Mouse (Mus musculus): ENCODE measurements around the gene Camk1d.
"Not testable (repeated sequence)": the region's sequence is repeated elsewhere in the genome, so short reads cannot be mapped to it uniquely, and the experiment has no call there.

Camk1d gene

DNA sequence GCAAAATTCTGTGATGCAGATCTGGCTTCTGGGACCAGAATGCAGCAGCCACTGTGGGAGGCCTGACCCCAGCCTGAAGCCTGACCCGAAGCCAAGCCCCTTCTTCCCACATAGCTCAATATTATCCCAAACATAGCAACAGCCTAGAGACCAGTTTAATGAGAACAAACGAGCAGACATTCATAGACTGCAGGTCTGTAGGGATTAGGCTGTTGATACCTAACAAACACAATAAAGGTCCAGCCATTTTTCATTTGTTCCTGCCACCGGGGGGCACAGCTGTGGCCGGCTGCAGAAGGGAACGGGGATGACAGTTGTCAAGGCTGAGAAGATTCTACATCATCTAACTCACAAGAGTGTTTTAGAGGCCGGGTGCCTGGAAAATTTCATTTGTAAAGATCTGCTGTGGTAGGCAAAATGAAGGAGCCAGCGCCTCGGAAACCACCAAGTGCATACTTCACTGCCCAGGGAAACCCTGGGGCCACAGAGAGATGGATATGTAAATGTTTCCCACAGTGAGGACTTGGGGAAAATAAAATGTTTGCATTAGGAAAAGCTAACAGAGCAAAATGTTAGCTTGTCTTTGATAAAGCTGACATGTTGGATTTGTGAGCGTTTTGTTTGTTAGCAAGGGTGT is 399.7 kb downstream of the Camk1d start:
- in situ Hi-C loops (cut with MboI; ENCODE audit: unreplicated experiment in 2 of 2) = no loop called here

DNA sequence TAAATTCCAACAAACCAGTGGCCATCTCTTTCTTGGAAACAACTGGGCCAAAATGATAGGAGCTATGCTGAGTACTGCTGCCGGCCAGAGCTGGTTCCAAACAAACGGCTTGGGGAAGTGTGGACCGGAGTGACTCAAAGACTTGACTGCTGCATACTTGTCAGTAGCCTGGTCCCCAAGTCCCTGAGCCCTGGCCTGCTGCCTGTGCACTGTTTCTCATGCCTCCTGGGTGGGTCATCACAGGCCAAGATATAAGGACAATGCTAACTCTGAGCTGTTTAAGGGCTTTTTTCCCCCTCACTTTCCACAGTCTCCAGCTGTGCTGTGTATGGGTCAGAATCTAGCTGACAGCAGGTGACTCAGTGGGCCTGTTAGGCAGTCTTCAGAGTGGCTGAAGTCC is 409.2 kb downstream of the Camk1d start:
- in situ Hi-C loops (cut with MboI; ENCODE audit: unreplicated experiment in 2 of 2) = no loop called here

DNA sequence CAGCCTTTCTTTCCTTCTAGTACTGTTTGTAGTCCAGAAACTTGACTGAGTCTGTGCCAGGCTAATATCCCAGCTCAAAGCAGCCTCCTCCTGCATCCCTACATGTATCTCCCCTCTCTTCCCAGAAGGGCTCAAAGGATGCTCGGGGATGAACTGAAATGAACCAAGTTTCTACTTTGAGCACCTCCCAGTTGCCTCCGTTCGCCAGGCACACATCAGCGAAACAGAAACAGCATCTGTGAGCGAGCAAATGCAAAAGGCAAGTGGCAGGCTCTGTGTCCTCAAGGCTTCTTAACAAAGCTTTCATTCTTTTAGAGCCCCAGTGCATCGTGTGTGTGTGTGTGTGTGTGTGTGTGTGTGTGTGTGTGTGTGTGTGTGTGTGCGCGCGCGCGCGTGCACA is 409.9 kb downstream of the Camk1d start:
- in situ Hi-C loops (cut with MboI; ENCODE audit: unreplicated experiment in 2 of 2) = no loop called here

DNA sequence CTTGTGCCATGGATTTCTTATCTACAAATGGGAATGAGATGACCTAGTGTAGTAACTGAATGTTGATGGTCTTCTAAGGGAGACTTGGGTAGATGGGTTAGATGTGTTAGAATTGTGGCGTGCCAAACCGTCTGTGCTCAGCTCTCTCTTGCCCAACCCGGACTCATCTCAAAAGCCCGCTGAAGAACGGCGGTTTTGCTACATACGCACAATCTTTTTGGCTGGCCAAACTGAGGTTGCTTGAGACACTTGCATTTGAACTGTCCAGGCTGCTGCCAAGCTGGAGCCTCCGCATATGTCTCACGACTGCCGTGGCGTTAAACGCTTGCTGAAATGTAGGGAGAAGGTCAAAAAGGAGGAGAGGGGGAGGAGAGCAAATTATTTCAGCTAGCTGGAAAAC is 413.0 kb downstream of the Camk1d start:
- in situ Hi-C loops (cut with MboI; ENCODE audit: unreplicated experiment in 2 of 2) = no loop called here

DNA sequence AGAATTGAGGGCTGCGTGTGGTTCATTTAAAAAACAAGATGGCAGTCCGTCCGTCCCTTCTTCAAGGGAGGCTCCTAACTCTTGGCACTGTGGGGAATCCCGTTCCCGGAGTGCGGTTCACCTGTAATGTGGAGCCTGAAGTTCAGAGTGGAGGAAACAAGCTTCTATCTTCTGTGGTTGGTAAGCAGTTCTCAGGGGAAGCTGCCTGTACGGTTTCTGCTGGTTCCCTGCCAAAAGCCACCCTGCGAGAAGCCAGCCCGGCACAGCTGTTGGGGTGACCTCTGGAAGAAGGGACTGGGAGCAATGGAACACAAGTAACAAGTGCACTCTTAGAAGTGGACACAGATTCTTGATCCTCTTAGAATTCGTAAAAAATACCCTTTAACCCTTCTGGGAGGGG is 416.2 kb downstream of the Camk1d start:
- in situ Hi-C loops (cut with MboI; ENCODE audit: unreplicated experiment in 2 of 2) = no loop called here

DNA sequence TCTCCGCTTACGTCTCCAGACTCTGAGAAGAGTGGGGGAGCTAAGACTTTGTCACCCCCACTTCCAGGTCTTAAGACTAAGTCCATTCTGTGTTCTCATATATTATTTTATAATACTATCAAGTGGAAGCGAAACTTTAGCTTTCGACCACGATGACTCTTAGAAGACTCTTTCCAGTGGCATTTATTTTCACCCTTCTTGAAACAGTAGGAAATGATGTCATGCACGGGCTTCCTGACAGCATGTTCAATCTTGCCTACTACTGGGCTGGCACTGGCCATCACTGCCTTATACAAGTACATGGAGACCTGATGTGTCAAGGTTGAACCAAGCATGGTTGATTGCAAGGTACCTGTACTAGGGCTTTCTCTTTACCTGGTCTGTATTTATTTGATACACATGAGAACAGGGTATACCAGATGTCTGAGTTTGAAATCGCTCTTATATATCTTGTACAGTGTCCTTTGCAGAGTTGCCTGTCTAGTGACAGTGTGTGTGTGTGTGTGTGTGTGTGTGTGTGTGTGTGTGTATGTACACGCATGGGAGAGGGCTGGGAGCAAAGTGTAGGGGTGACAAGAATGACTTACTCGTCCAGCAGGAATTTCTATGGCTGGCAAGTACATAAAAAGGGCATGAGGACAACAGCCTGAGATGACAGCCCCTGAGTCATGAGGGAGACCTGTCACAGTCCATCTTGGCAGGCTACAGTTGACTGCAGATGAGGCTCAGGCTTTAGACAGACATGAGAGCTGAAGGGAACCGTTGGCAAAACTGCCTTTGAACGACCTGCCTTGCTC is 417.4 kb downstream of the Camk1d start:
- in situ Hi-C loops (cut with MboI; ENCODE audit: unreplicated experiment in 2 of 2) = no loop called here

DNA sequence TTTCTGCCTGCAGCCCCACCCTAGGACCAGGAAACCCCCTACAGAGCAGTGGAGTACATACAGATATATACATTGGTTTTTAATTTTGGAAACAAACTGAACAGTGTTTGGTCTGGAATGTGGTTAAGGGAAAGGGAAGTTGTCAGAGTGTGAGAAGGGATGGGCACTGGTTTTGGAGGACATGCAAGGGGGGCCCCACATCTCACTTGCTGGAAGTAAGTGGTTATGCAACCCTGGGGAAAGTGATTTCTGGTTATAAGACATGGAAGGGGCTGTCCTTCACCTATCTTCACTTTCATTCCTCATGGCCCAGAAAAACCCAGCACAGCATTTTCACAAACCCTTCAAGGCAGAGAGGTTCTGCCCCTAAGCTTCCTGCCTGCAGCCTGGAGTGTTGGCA is 419.2 kb downstream of the Camk1d start:
- in situ Hi-C loops (cut with MboI; ENCODE audit: unreplicated experiment in 2 of 2) = no loop called here

DNA sequence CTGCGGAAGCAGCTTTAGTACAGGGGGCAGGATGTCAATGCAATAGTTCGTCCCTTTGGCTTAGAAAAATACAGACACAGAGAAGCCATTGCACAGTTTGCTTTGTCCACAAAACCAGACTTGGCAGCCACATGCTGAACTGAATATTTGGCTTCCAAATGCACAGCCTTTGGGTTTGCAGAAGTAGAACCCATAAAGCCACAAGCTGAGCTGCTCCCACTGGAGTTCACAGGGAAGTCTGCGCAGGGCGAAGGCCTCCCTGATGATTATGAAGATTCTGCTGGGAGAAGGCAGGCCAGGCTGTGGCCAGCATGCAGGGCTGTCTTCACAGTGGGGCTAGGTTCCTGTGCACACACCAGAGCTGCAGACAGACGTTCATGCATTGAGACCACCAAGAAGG is 419.9 kb downstream of the Camk1d start:
- in situ Hi-C loops (cut with MboI; ENCODE audit: unreplicated experiment in 2 of 2) = no loop called here

DNA sequence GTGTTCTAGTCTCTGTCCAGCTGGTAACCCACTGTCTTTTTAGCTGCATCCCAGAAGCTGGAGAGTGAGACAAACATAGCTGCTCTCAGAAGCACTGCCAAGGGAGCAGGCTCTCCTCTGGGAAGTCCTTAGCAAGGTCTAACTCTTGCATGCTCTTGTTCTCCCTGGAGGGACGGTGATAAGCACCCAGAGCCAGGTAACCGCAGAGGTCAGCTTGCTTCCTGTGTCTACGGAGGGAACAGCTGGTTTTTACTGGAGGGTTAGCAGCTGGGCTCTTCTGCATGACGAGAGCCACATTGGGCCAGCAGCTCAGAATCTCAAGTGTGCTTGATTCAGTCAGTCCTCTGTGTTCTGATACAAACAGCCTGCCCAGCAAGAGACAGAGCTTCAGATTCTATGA is 425.7 kb downstream of the Camk1d start:
- in situ Hi-C loops (cut with MboI; ENCODE audit: unreplicated experiment in 2 of 2) = no loop called here

DNA sequence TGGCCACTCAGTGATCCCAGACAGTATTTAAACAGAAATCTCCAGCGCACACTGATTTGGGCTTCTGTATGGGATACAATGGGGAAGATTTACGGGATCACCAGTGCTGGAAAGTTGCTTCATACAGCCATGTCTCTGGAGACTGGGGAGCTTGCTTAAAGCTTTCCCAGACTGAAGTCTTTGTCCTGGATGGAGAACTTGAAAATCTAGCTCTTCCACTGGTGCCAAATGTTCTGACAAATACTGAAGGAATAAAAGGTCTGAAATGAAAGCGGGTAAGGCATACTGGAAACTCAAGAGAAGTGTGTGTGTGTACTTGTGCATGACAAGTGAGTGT is 427.3 kb downstream of the Camk1d start:
- in situ Hi-C loops (cut with MboI; ENCODE audit: unreplicated experiment in 2 of 2) = no loop called here

DNA sequence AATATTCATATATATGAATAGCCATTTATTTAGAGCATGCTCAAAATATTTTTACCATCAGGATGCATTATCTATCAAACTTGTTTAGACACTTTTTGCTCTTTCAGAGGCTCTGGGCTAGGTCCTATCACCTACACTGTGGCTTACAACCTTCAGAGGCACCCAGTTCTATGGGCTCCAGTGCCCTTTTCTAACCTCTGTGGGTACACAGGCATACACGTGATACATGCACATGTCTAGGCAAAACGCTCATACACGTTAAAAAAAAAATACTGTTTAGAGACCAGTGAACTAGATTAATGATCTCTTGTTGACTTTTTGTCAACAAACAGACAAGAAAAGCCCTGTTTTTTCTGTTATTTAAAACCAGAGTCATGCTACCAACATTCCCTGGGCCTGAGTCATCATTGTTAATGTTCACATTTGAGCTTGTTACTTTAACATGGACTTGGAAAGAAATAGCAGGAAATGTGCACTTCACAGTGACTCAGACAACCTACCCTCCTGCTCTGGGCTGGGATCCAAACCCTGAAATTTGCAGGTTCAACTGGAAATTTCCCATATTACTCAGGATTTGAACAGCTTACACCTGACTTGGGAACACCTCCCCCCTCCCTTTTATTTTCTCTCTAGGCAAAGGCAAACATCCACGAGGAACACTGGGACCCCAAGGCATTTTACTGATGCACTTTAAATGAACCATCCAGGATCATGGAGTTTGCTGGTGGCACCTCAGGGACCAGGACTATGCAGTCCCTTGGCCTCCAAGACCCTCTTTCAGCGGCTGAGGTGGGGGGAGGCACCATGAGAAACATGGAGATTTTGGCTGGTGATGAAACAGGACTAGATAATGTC is 427.9 kb downstream of the Camk1d start:
- in situ Hi-C loops (cut with MboI; ENCODE audit: unreplicated experiment in 2 of 2) = no loop called here

DNA sequence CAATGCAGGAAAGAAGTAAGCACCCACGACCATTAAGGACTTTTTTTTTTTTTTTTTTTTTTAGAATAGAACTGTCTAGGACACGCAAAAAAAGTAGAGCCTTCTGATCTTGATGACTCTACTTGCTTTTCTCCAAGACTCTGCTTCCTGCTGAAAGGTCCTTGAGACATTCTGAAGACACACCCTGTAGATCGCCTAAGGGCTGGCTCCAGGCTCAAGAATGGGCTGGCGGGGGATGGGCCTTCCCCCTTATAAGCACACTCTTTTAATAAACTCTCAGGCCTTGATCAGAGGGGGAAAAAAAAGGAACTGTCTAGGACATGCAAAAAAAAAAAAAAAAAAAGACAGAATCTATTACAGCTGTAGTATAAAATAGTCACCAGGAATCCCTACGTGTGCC is 430.0 kb downstream of the Camk1d start:
- in situ Hi-C loops (cut with MboI; ENCODE audit: unreplicated experiment in 2 of 2) = no loop called here

DNA sequence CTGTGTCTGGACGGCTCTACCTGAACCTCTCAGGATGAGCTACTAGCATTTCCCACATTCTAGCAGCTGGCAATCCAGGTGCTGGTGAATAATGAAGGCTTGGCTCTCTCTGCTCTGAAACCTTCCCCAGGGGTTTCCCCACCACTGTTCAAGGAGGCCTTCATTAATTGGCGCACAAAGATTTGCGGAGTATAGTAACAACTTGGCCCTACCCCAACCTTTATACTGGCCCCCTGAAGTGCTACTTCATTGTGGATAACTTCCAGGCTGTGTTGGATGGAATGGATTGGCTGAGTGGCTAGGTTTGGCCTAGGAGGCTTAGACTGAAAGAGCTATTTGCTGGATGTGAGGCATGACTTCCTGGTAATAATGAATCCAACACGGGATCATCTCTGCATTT is 431.7 kb downstream of the Camk1d start:
- in situ Hi-C loops (cut with MboI; ENCODE audit: unreplicated experiment in 2 of 2) = no loop called here

DNA sequence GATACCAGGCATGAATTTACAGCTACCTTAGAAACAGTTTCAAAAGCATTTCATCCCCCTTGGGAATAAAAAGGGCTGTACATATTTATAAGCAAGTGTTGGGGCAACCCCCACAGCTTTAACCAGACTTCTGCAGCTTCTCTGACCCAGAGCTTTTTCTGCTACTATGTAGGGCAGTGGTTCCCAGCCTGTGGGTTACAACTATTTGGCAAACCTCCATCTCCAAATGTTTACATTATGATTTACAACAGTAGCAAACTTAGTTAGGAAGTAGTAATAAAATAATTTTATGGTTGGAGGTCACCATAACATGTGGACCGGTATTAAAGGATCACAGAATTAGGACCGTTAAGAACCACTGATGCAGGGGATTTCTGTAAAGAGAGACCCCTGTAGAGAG is 446.3 kb downstream of the Camk1d start:
- in situ Hi-C loops (cut with MboI; ENCODE audit: unreplicated experiment in 2 of 2) = no loop called here

DNA sequence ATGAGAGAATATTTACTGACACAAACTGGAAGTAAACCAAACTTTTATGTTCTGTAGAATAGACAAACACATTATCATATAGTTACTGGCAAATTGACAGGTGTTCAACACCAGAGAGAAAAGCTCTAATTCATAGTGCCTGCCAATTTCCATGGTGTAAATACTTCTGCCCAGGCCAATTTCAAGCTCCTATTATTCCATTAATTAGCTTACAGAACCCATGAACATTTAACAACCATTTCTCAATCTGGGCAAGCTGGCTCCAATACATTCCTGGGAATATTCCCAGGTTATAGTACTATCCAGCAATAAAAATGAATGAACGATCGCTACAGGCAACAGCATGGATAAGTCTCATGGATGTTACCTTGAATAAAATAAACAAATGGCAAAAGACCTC is 452.0 kb downstream of the Camk1d start:
- in situ Hi-C loops (cut with MboI; ENCODE audit: unreplicated experiment in 2 of 2) = no loop called here

DNA sequence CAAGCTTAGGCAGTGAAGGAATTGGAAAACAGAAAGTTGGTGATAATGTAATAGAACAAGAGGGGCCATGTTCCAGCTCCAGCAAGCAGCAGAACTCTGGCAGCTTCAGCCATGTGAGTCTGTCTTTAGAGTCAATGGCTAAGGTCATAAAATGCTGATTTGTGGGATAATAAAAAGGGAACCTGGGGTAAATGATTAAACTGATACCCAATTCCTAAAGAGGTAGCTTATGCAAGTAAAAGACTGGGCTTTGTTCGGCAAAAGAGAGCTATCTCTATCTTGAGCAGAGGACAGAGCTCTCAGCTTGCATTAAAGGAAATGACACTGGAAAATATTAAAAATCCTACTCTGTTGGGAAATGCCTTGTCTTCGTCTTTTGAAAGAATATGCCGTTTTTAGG is 456.1 kb downstream of the Camk1d start:
- in situ Hi-C loops (cut with MboI; ENCODE audit: unreplicated experiment in 2 of 2) = no loop called here

DNA sequence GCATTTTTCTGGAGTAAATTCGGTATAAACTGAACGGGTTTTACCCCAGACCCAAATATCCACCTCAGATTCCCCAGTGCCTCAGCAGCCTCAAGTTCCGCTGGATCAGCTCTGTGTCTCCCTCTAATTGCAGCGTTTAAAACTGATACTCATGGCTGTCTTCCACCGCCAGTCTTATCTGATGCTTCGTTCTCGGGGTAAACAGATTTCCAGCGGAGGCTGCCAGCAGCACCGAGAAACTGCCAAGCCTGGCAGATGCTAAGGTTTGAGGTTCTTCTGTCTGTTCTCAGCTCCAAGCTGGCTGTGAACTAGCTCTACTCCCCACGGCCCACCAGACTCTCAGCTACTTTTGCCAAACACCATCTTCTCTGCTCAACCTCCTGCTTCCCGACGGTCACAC is 464.3 kb downstream of the Camk1d start:
- in situ Hi-C loops (cut with MboI; ENCODE audit: unreplicated experiment in 2 of 2) = no loop called here

DNA sequence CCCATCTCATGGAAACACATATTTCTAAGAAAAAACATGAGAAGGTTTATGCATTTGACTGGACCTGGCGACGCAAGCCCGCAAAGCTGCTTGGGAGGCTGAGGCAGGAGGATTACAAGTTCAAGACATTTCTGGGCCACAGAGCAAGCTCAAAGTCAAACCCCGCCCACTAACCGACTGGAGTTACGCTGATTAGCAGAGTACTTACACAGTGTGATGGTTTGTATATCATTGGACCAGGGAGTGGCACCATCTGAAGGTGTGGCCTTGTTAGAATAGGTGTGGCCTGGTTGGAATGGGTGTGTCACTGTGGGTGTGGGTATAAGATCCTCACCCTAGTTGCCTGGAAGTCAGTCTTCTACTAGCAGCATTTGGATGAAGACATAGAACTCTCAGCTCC is 465.1 kb downstream of the Camk1d start:
- in situ Hi-C loops (cut with MboI; ENCODE audit: unreplicated experiment in 2 of 2) = not testable (repeated sequence)
